Mouse (Mus musculus): ENCODE measurements at regions not wholly inside any gene's neighbourhood (a gene's known extent, or its start where the extent isn't known, plus 50 kb on each side); places are given as distances from the start of the nearest gene placed in this dataset.

DNA sequence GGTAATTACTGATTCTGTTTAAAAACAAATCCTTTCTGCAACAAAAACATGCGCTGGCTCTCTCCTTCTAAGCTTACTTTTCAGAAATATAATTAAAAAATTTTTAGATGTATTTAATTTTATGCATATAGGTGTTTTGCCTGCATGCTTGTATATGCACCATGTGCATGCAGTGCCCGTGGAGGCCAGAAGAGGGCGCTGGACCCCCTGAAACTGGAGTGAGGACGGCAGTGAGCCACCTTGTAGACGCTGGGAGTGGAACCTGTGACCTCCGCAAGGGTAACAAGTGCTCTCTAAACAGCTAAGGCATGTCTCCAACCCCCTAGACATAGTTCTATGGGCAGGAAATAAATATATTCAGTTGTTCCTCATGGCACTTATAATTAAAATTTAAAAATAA is 80.7 kb downstream of the Syf2 start:
- Histone ChIP-seq H3K9ac (ENCODE audit: control insufficient read depth, low read depth, low read length, poor library complexity, severe bottlenecking) (no peak overlapping the region), H3K27me3 (ENCODE audit: control insufficient read depth in 1 of 2, insufficient read depth in 2 of 2, low read length in 2 of 2) (no peaks in the 10 kb centered on the region), H3K9me3 (replicated peaks; ENCODE audit: insufficient read depth, low read length) (no peaks in the 10 kb centered on the region), H3K4me1 (ENCODE audit: control insufficient read depth in 1 of 2, insufficient read depth in 2 of 2, low read length in 2 of 2) (no peaks in the 10 kb centered on the region), H3K27ac (ENCODE audit: control insufficient read depth, low read depth, low read length) (no peak overlapping the region), H3K79me2 (ENCODE audit: control insufficient read depth, insufficient read depth, low read length, poor library complexity) (no peaks in the 10 kb centered on the region), H3K4me3 (ENCODE audit: control insufficient read depth in 1 of 2, insufficient read depth in 1 of 2, low read depth in 2 of 2, low read length in 2 of 2) (no peak overlapping the region), H3K36me3 (ENCODE audit: control insufficient read depth in 1 of 2, insufficient read depth in 2 of 2, low read length in 2 of 2) (no peaks in the 10 kb centered on the region)
- no peak for DNase-seq (ENCODE audit: low read depth, low spot score)
- TF ChIP-seq KAT2A (conservative IDR thresholded peaks at IDR 0.05; ENCODE audit: low read depth, low read length), result no peak
- no peak for TF ChIP-seq ZKSCAN1 (IDR thresholded peaks at IDR 0.05; ENCODE audit: low read depth, low read length)
- TF ChIP-seq CTCF (IDR thresholded peaks at IDR 0.05 in 2 of 3, conservative IDR thresholded peaks at IDR 0.05 in 1 of 3; ENCODE audit: control insufficient read depth in 1 of 3, insufficient read depth in 1 of 3, low read depth in 2 of 3, low read length in 3 of 3, poor library complexity in 1 of 3, severe bottlenecking in 1 of 3), result peak; percentile 35 to 53 (median 37)
- TF ChIP-seq NELFE (IDR thresholded peaks at IDR 0.05; ENCODE audit: low read depth, low read length), result no peak
- TF ChIP-seq MEF2A (IDR thresholded peaks at IDR 0.05; ENCODE audit: extremely low read depth, insufficient replicate concordance, low read depth, low read length, poor library complexity, severe bottlenecking), result no peak
- TF ChIP-seq SMC3 (IDR thresholded peaks at IDR 0.05; ENCODE audit: low read depth, low read length), result no peak
- no peak for TF ChIP-seq HCFC1 (IDR thresholded peaks at IDR 0.05; ENCODE audit: low read depth, low read length)

DNA sequence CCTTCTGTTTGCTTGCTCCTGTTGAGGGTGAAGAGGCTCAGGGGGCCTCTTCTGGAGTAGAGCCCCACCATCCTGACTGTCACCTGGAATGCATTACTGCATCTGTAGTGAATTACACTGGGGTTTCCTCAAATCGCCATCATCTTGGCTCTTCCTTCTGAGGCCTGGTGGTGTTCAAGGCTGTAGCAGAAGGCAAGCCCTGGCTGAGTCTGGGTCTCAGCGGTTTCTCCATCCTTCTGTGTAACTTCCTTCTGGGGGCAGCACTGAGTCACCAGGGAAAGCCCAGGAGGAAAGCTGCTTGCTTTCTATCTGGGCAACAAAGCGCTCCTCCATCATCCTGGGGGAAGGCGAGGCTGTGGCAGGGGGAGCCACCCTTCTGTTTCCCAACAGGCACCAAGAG is 82.2 kb downstream of the Syf2 start:
- Histone ChIP-seq H3K9me3 (replicated peaks; ENCODE audit: insufficient read depth, low read length) (no peaks in the 10 kb centered on the region), H3K36me3 (ENCODE audit: control insufficient read depth in 1 of 2, insufficient read depth in 2 of 2, low read length in 2 of 2) (no peaks in the 10 kb centered on the region), H3K9ac (ENCODE audit: control insufficient read depth, low read depth, low read length, poor library complexity, severe bottlenecking) (no peak overlapping the region), H3K79me2 (ENCODE audit: control insufficient read depth, insufficient read depth, low read length, poor library complexity) (no peaks in the 10 kb centered on the region), H3K4me3 (ENCODE audit: control insufficient read depth in 1 of 2, insufficient read depth in 1 of 2, low read depth in 2 of 2, low read length in 2 of 2) (no peak overlapping the region), H3K4me1 (ENCODE audit: control insufficient read depth in 1 of 2, insufficient read depth in 2 of 2, low read length in 2 of 2) (no peaks in the 10 kb centered on the region), H3K27ac (ENCODE audit: control insufficient read depth, low read depth, low read length) (no peak overlapping the region), H3K27me3 (ENCODE audit: control insufficient read depth in 1 of 2, insufficient read depth in 2 of 2, low read length in 2 of 2) (no peaks in the 10 kb centered on the region)
- DNase-seq (ENCODE audit: low read depth, low spot score), result peak; percentile 24
- TF ChIP-seq TBP (IDR thresholded peaks at IDR 0.05; ENCODE audit: low read depth, low read length), result no peak
- TF ChIP-seq MAX (IDR thresholded peaks at IDR 0.05; ENCODE audit: low read length), result no peak
- TF ChIP-seq GATA1 (IDR thresholded peaks at IDR 0.05; ENCODE audit: low read depth, low read length), result no peak
- TF ChIP-seq USF1 (IDR thresholded peaks at IDR 0.05; ENCODE audit: low read depth, low read length), result no peak
- peak in 2 of 3 experiments; percentile 27 to 49; a peak in 4 of 6 replicates for TF ChIP-seq CTCF (IDR thresholded peaks at IDR 0.05 in 2 of 3, conservative IDR thresholded peaks at IDR 0.05 in 1 of 3; ENCODE audit: control insufficient read depth in 1 of 3, insufficient read depth in 1 of 3, low read depth in 2 of 3, low read length in 3 of 3, poor library complexity in 1 of 3, severe bottlenecking in 1 of 3)
- TF ChIP-seq SMC3 (IDR thresholded peaks at IDR 0.05; ENCODE audit: low read depth, low read length), result 0 out of 2 replicates have a peak, but pooled peaks have one; percentile 17
- TF ChIP-seq POLR2AphosphoS2 (IDR thresholded peaks at IDR 0.05; ENCODE audit: low read length), result no peak
- peak; percentile 10 for TF ChIP-seq RAD21 (IDR thresholded peaks at IDR 0.05; ENCODE audit: low read depth, low read length)
- TF ChIP-seq TAL1 (IDR thresholded peaks at IDR 0.05; ENCODE audit: low read length), result no peak
- no peak for TF ChIP-seq RCOR1 (IDR thresholded peaks at IDR 0.05; ENCODE audit: low read depth, low read length)

DNA sequence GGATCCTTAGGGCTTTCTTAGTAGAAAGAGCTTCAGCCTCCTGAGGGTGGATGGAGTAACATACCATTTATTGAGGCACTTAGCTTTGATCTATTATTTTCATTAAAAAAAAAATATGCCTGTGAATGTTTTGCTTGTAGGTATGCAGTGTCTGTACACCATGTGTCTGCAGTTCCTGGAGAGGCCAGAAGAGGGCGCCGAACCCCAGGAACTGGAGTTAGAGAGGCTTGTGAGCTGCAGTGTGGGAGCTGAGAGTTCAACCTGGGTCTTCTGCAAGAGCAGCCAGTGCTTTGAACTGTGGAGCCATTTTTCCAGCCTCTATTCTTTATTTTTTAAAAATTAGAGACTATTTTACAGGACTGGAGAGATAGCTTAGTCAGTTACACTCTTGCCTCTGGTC is 83.2 kb downstream of the Syf2 start:
- H3K79me2 ChIP-seq (ENCODE audit: control insufficient read depth, insufficient read depth, low read length, poor library complexity), result no peaks in the 10 kb centered on the region
- peak; percentile 64 for DNase-seq (ENCODE audit: low read depth, low spot score)
- H3K9me3 ChIP-seq (replicated peaks; ENCODE audit: insufficient read depth, low read length), result no peaks in the 10 kb centered on the region
- H3K27ac ChIP-seq (ENCODE audit: control insufficient read depth, low read depth, low read length), result no peak overlapping the region
- no peaks in the 10 kb centered on the region for H3K27me3 ChIP-seq (ENCODE audit: control insufficient read depth in 1 of 2, insufficient read depth in 2 of 2, low read length in 2 of 2)
- H3K4me3 ChIP-seq (ENCODE audit: control insufficient read depth in 1 of 2, insufficient read depth in 1 of 2, low read depth in 2 of 2, low read length in 2 of 2), result no peak overlapping the region
- H3K36me3 ChIP-seq (ENCODE audit: control insufficient read depth in 1 of 2, insufficient read depth in 2 of 2, low read length in 2 of 2), result no peaks in the 10 kb centered on the region
- H3K4me1 ChIP-seq (ENCODE audit: control insufficient read depth in 1 of 2, insufficient read depth in 2 of 2, low read length in 2 of 2), result no peaks in the 10 kb centered on the region
- no peak overlapping the region for H3K9ac ChIP-seq (ENCODE audit: control insufficient read depth, low read depth, low read length, poor library complexity, severe bottlenecking)
- TF ChIP-seq MYB (IDR thresholded peaks at IDR 0.05; ENCODE audit: low read depth, low read length), result no peak
- no peak for TF ChIP-seq EP300 (IDR thresholded peaks at IDR 0.05; ENCODE audit: low read depth in 1 of 2, low read length in 2 of 2)
- peak; percentile 53 for TF ChIP-seq ZC3H11A (IDR thresholded peaks at IDR 0.05; ENCODE audit: low read depth, low read length)
- no peak for TF ChIP-seq TBP (IDR thresholded peaks at IDR 0.05; ENCODE audit: low read depth, low read length)
- TF ChIP-seq MYC (IDR thresholded peaks at IDR 0.05; ENCODE audit: low read depth, low read length), result 0 out of 2 replicates have a peak, but pooled peaks have one; percentile 34
- peak; percentile 69 for TF ChIP-seq RAD21 (IDR thresholded peaks at IDR 0.05; ENCODE audit: low read depth, low read length)
- no peak for TF ChIP-seq MAZ (IDR thresholded peaks at IDR 0.05; ENCODE audit: low read depth, low read length)
- TF ChIP-seq GABPA (IDR thresholded peaks at IDR 0.05; ENCODE audit: low read depth, low read length), result no peak
- peak; percentile 65 to 77 (median 74) for TF ChIP-seq CTCF (IDR thresholded peaks at IDR 0.05 in 2 of 3, conservative IDR thresholded peaks at IDR 0.05 in 1 of 3; ENCODE audit: control insufficient read depth in 1 of 3, insufficient read depth in 1 of 3, low read depth in 2 of 3, low read length in 3 of 3, poor library complexity in 1 of 3, severe bottlenecking in 1 of 3)
- no peak for TF ChIP-seq NELFE (IDR thresholded peaks at IDR 0.05; ENCODE audit: low read depth, low read length)
- no peak for TF ChIP-seq JUND (IDR thresholded peaks at IDR 0.05; ENCODE audit: low read depth, low read length)
- TF ChIP-seq ETS1 (IDR thresholded peaks at IDR 0.05; ENCODE audit: low read depth, low read length), result no peak
- TF ChIP-seq ELF1 (IDR thresholded peaks at IDR 0.05; ENCODE audit: low read depth, low read length), result no peak
- TF ChIP-seq MXI1 (IDR thresholded peaks at IDR 0.05; ENCODE audit: low read depth, low read length), result no peak
- peak; percentile 65 for TF ChIP-seq SMC3 (IDR thresholded peaks at IDR 0.05; ENCODE audit: low read depth, low read length)
